Mouse (Mus musculus) MEL (cell line): Measurements from ENCODE around the gene Mrpl37. TPM values are rescaled to one million over a fixed set of nuclear protein-coding genes. Genes with fewer than 3 reads are reported as not detected.
A peak's percentile ranks its signal among the peaks of the same experiment; 100 is the strongest.
"Not testable (repeated sequence)": the region's sequence is repeated elsewhere in the genome, so short reads cannot be mapped to it uniquely, and the experiment has no call there.

Source experiments
- DNase-seq: peaks from one replicate; pipeline ENCODE4 v3.0.0; 2011; ENCODE audit warnings: low read depth, low spot score
- H3K27ac ChIP-seq: 2 replicates; pipeline ENCODE4 v1.5.1; 2012; ENCODE audit warnings: low read depth, mild to moderate bottlenecking, control low read depth, low read length, moderate library complexity; ENCODE audit not compliant: control insufficient read depth
- H3K27me3 ChIP-seq, 2 experiments: fragments of 150-350 bp in 1 of 2; sonication (generic) in 1 of 2; 2 replicates each; pipeline ENCODE4 v1.6.1; 2012; ENCODE audit warnings: low read length in 2 of 2, mild to moderate bottlenecking in 2 of 2, improper control_type of control experiment in 1 of 2, moderate library complexity in 1 of 2; ENCODE audit not compliant: insufficient read depth in 2 of 2, control insufficient read depth in 1 of 2
- H3K36me3 ChIP-seq, 2 experiments: 2 replicates each; pipeline ENCODE4 v1.6.1; 2012 to 2014; ENCODE audit warnings: low read length in 2 of 2, improper control_type of control experiment in 1 of 2, inconsistent platforms in 1 of 2, mild to moderate bottlenecking in 1 of 2; ENCODE audit not compliant: insufficient read depth in 2 of 2, control insufficient read depth in 1 of 2
- H3K4me1 ChIP-seq, 2 experiments: fragments of 150-350 bp in 1 of 2; sonication (generic) in 1 of 2; 2 replicates each; pipeline ENCODE4 v1.6.1; 2012; ENCODE audit warnings: low read length in 2 of 2, improper control_type of control experiment in 1 of 2, mild to moderate bottlenecking in 1 of 2; ENCODE audit not compliant: insufficient read depth in 2 of 2, control insufficient read depth in 1 of 2
- H3K4me3 ChIP-seq, 2 experiments: fragments of 150-350 bp in 1 of 2; sonication (generic) in 1 of 2; 2 replicates each; pipeline ENCODE4 v1.5.1; 2012; ENCODE audit warnings: low read depth in 2 of 2, low read length in 2 of 2, mild to moderate bottlenecking in 2 of 2, moderate library complexity in 2 of 2, control low read depth in 1 of 2, improper control_type of control experiment in 1 of 2; ENCODE audit not compliant: control insufficient read depth in 1 of 2, insufficient read depth in 1 of 2
- H3K79me2 ChIP-seq: 2 replicates; pipeline ENCODE4 v1.6.1; 2012; ENCODE audit warnings: mild to moderate bottlenecking, low read length, moderate library complexity; ENCODE audit not compliant: control insufficient read depth, poor library complexity, insufficient read depth
- H3K9ac ChIP-seq: 2 replicates; pipeline ENCODE4 v1.6.1; 2012; ENCODE audit warnings: low read depth, mild to moderate bottlenecking, control low read depth, low read length, moderate library complexity; ENCODE audit not compliant: control insufficient read depth, poor library complexity, severe bottlenecking
- H3K9me3 ChIP-seq: fragments of 150-350 bp; sonication (generic); replicated peaks from 2 replicates; pipeline ENCODE4 v1.6.1; 2012; ENCODE audit warnings: mild to moderate bottlenecking, low read length, improper control_type of control experiment, moderate library complexity; ENCODE audit not compliant: insufficient read depth
- BHLHE40 ChIP-seq: IDR thresholded peaks from 2 replicates; pipeline ENCODE4 v1.6.1; 2012; ENCODE audit warnings: low read depth, mild to moderate bottlenecking, inconsistent platforms, low read length, improper control_type of control experiment, borderline replicate concordance
- E2F4 ChIP-seq: IDR thresholded peaks from 2 replicates; pipeline ENCODE4 v1.6.1; 2011; ENCODE audit warnings: low read depth, low read length, improper control_type of control experiment, borderline replicate concordance
- EP300 ChIP-seq, 2 experiments: IDR thresholded peaks; 2 replicates each; pipeline ENCODE4 v1.6.1; 2011; ENCODE audit warnings: improper control_type of control experiment in 2 of 2, low read length in 2 of 2, low read depth in 1 of 2, mild to moderate bottlenecking in 1 of 2
- ETS1 ChIP-seq: IDR thresholded peaks from 2 replicates; pipeline ENCODE4 v1.6.1; 2012; ENCODE audit warnings: low read depth, mild to moderate bottlenecking, inconsistent platforms, low read length, improper control_type of control experiment, moderate library complexity
- GABPA ChIP-seq: IDR thresholded peaks from 2 replicates; pipeline ENCODE4 v1.6.1; 2012; ENCODE audit warnings: low read depth, mild to moderate bottlenecking, inconsistent platforms, low read length, improper control_type of control experiment, moderate library complexity
- GATA1 ChIP-seq: IDR thresholded peaks from 2 replicates; pipeline ENCODE4 v1.6.1; 2011; ENCODE audit warnings: low read depth, low read length, improper control_type of control experiment
- HCFC1 ChIP-seq: IDR thresholded peaks from 2 replicates; pipeline ENCODE4 v1.6.1; 2012; ENCODE audit warnings: low read depth, mild to moderate bottlenecking, inconsistent platforms, low read length, improper control_type of control experiment, moderate library complexity
- JUND ChIP-seq: IDR thresholded peaks from 2 replicates; pipeline ENCODE4 v1.6.1; 2011; ENCODE audit warnings: low read depth, mild to moderate bottlenecking, improper control_type of control experiment, low read length
- KAT2A ChIP-seq: conservative IDR thresholded peaks from 2 replicates; pipeline ENCODE4 v1.6.1; 2012; ENCODE audit warnings: low read depth, low read length, improper control_type of control experiment, inconsistent platforms
- MAFK ChIP-seq: IDR thresholded peaks from 2 replicates; pipeline ENCODE4 v1.6.1; 2011; ENCODE audit warnings: low read depth, mild to moderate bottlenecking, low read length, improper control_type of control experiment, borderline replicate concordance
- MAX ChIP-seq: IDR thresholded peaks from 2 replicates; pipeline ENCODE4 v1.6.1; 2011; ENCODE audit warnings: low read length, improper control_type of control experiment
- MAZ ChIP-seq: IDR thresholded peaks from 2 replicates; pipeline ENCODE4 v1.6.1; 2012; ENCODE audit warnings: low read depth, mild to moderate bottlenecking, inconsistent platforms, low read length, improper control_type of control experiment
- MYB ChIP-seq: IDR thresholded peaks from 2 replicates; pipeline ENCODE4 v1.6.1; 2011; ENCODE audit warnings: mild to moderate bottlenecking, low read depth, low read length, improper control_type of control experiment
- POLR2A ChIP-seq, 2 experiments: IDR thresholded peaks; 2 replicates each; pipeline ENCODE4 v1.6.1; 2011 to 2012; ENCODE audit warnings: low read length in 2 of 2, mild to moderate bottlenecking in 2 of 2, control low read depth in 1 of 2, improper control_type of control experiment in 1 of 2, low read depth in 1 of 2, moderate library complexity in 1 of 2; ENCODE audit not compliant: control insufficient read depth in 1 of 2, insufficient read depth in 1 of 2, poor library complexity in 1 of 2
- POLR2AphosphoS5 ChIP-seq: IDR thresholded peaks from 2 replicates; pipeline ENCODE4 v1.6.1; 2012; ENCODE audit warnings: low read depth, borderline replicate concordance, mild to moderate bottlenecking, inconsistent platforms, low read length, moderate library complexity, mixed read lengths
- RCOR1 ChIP-seq: IDR thresholded peaks from 2 replicates; pipeline ENCODE4 v1.6.1; 2012; ENCODE audit warnings: low read depth, mild to moderate bottlenecking, inconsistent platforms, low read length, improper control_type of control experiment
- SIN3A ChIP-seq: IDR thresholded peaks from 2 replicates; pipeline ENCODE4 v1.6.1; 2012; ENCODE audit warnings: low read length, improper control_type of control experiment, inconsistent platforms
- TAL1 ChIP-seq: IDR thresholded peaks from 2 replicates; pipeline ENCODE4 v1.6.1; 2012; ENCODE audit warnings: mild to moderate bottlenecking, inconsistent platforms, low read length, moderate library complexity, mixed read lengths
- TCF12 ChIP-seq: IDR thresholded peaks from 2 replicates; pipeline ENCODE4 v1.6.1; 2014; ENCODE audit warnings: low read depth, mild to moderate bottlenecking, inconsistent platforms, low read length, improper control_type of control experiment, moderate library complexity
- UBTF ChIP-seq: IDR thresholded peaks from 2 replicates; pipeline ENCODE4 v1.6.1; 2012; ENCODE audit warnings: low read depth, mild to moderate bottlenecking, inconsistent platforms, low read length, improper control_type of control experiment, moderate library complexity, borderline replicate concordance; ENCODE audit not compliant: insufficient read depth
- USF2 ChIP-seq, 2 experiments: IDR thresholded peaks; 2 replicates each; pipeline ENCODE4 v1.6.1; 2011 to 2012; ENCODE audit warnings: improper control_type of control experiment in 2 of 2, low read length in 2 of 2, borderline replicate concordance in 1 of 2, inconsistent platforms in 1 of 2, low read depth in 1 of 2, mild to moderate bottlenecking in 1 of 2; ENCODE audit not compliant: insufficient read depth in 1 of 2
- ZC3H11A ChIP-seq: IDR thresholded peaks from 2 replicates; pipeline ENCODE4 v1.6.1; 2012; ENCODE audit warnings: low read depth, mild to moderate bottlenecking, inconsistent platforms, low read length, improper control_type of control experiment
- ZKSCAN1 ChIP-seq: IDR thresholded peaks from 2 replicates; pipeline ENCODE4 v1.6.1; 2012; ENCODE audit warnings: low read depth, mild to moderate bottlenecking, inconsistent platforms, low read length, improper control_type of control experiment, moderate library complexity
- polyA plus RNA-seq, 2 experiments: library from polyadenylated mRNA; stranded (reverse) in 1 of 2; unstranded in 1 of 2; fragments of >175 nt in 1 of 2; fragments of >200 nt in 1 of 2; gene quantifications; 2 replicates each; pipeline versions ENCODE4 v1.2.1 to v1.2.4; 2012; ENCODE audit warnings: low replicate concordance in 2 of 2, low read depth in 1 of 2; ENCODE audit not compliant: insufficient read length in 2 of 2, insufficient read depth in 1 of 2, missing spikeins in 1 of 2
- total RNA-seq: library from RNA; depleted of rRNA; stranded (reverse); fragments of 300-350 nt; gene quantifications from 2 replicates; pipeline ENCODE4 v1.2.3, GENCODE M21; 2012

The Mrpl37 gene
- total and polyA plus RNA-seq, 3 experiments, result 73.1 to 423 (median 153) TPM

DNA sequence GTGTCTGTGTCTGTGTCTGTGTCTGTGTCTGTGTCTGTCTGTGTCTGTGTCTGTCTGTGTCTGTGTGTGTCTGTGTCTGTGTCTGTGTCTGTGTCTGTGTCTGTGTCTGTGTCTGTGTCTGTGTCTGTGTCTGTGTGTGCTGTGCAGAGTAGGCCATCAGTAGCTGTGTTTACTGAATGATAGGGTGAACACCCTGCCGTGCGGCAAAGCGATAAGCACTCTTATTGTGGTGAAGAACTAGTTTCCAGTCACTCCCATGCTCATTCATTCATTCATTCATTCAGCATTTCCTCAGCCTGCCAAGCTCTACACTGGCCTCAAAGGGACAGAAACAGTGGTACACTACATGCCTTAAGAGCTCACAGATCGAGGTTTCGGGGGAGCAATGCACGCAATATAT, 42.5 kb upstream of the Mrpl37 start:
- H3K4me3 ChIP-seq, H3K27me3 ChIP-seq, H3K9me3 ChIP-seq, H3K9ac ChIP-seq, H3K36me3 ChIP-seq, H3K27ac ChIP-seq, H3K79me2 ChIP-seq, H3K4me1 ChIP-seq: not testable (repeated sequence)
- TF ChIP-seq ZC3H11A (peak; percentile 11; the same call in 1 of the 2 replicates), ZKSCAN1 (0 out of 2 replicates have a peak, but pooled peaks have one; percentile 27), EP300 (IDR thresholded peaks at IDR 0.05; ENCODE audit: low read depth in 1 of 2, low read length in 2 of 2) (peak; percentile 63 to 69; a peak in 3 of 4 replicates), ETS1 (peak; percentile 58; the same call in 1 of the 2 replicates), TAL1 (peak; percentile 66), RCOR1 (0 out of 2 replicates have a peak, but pooled peaks have one; percentile 22), GATA1 (peak; percentile 82), SIN3A (peak; percentile 48; the same call in 1 of the 2 replicates), TCF12 (peak; percentile 84)
- peak; percentile 69 for DNase-seq

DNA sequence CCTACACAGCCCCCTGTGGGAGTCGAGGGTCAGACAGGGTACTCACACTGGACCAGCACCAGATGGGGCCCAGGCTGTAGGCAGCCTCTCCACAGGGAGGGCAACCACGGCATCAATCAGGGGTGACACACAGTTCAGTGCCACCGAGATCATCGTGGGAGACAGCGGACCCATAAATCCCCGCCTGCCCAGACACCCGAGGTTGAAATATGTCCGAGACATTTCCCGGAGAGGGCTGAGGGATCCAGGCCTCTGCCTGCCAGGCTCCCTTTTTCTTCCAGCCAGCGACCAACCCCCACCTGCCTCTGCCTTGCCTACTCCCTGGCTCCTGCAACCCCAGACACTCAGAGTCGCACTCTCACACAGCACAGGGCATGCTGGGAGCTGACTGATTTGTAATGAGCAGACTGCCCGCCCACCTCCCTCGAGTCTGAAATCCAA, 41.6 kb upstream of the Mrpl37 start:
- Histone ChIP-seq H3K79me2 (no peaks in the 10 kb centered on the region), H3K27ac (no peak overlapping the region), H3K9ac (no peak overlapping the region), H3K4me1 (peaks cover 4 to 7% of the 10 kb centered on the region in 2 experiments), H3K36me3 (peaks cover 0 to 4% of the 10 kb centered on the region in 2 experiments; a peak in 1 of 4 replicates), H3K9me3 (no peaks in the 10 kb centered on the region), H3K27me3 (no peaks in the 10 kb centered on the region), H3K4me3 (no peak overlapping the region; a peak in 1 of 4 replicates)
- TF ChIP-seq USF2 (IDR thresholded peaks at IDR 0.05; ENCODE audit: borderline replicate concordance in 1 of 2, insufficient read depth in 1 of 2, low read depth in 1 of 2, low read length in 2 of 2) (no peak), MAX (no peak), JUND (no peak), E2F4 (no peak), POLR2AphosphoS5 (no peak), KAT2A (no peak), HCFC1 (no peak), GABPA (no peak), MAZ (no peak), MYB (no peak), BHLHE40 (no peak), POLR2A (IDR thresholded peaks at IDR 0.05; ENCODE audit: control insufficient read depth in 1 of 2, insufficient read depth in 1 of 2, low read depth in 1 of 2, low read length in 2 of 2, poor library complexity in 1 of 2) (no peak), MAFK (no peak), UBTF (no peak)
- peak; percentile 19 for DNase-seq
